Mouse (Mus musculus): ENCODE measurements around the gene Pfn5. TPM values are rescaled to one million over a fixed set of nuclear protein-coding genes. Genes with fewer than 3 reads are reported as not detected.

Pfn5 gene
- polyA plus RNA-seq (2012; rRNA removed) = not detected in 2 replicates

DNA sequence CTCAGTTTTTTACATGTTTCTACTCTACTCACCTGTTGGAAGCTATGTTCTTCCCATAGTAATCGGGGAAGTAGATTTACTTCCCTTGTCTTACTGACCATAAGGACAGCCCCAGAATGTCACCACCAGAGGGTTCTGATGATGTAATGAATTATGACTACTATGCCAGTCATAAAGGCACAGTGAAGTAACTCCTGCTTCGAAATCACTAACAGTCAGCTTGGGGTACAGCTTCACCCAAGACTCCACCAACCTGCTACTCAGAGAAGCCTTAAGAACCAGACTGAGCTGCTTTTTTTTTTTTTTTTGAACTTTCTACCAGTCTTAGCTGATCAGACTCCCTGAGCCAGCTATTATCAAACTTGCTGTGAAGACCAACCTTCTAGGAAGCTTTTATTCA, at the start of gene Pfn5, which contains the start of gene Asb12:
Pfn5 (plus strand) TSS at position 218 of the 400 bp plus-strand sequence.
Asb12 (minus strand) TSS at position 101 of the 400 bp plus-strand sequence.

Other genes with a start within 250 kb of the Pfn5 start
- 1.3 and 1.5 TPM in 2 replicates for gene Amer1, start 113.2 kb upstream of the Pfn5 start, polyA plus RNA-seq (2012; rRNA removed)
- gene Asb12, start 117 bp upstream of the Pfn5 start, polyA plus RNA-seq (2012; rRNA removed) = 0.02 TPM in 1 of 2 replicates, not detected in the other
- 1.4 TPM in 2 replicates for gene Zc4h2, start 100.4 kb downstream of the Pfn5 start, polyA plus RNA-seq (2012; rRNA removed)
- 0.06 TPM in 2 replicates for gene Zc3h12b, start 153.6 kb downstream of the Pfn5 start, polyA plus RNA-seq (2012; rRNA removed)